Mouse (Mus musculus): ENCODE measurements around the gene C2cd2. TPM values are rescaled to one million over a fixed set of nuclear protein-coding genes. Genes with fewer than 3 reads are reported as not detected.
"Not testable (repeated sequence)": the region's sequence is repeated elsewhere in the genome, so short reads cannot be mapped to it uniquely, and the experiment has no call there.

The C2cd2 gene
- polyA plus RNA-seq, 1 experiment from 2014 or later: 12.7 TPM

- Histone ChIP-seq H3K9me3 (ENCODE audit: control insufficient read depth, low read length) (no peaks in the 10 kb centered on the region), H3K4me3 (replicated peaks; ENCODE audit: low read length) (no peak overlapping the region), H3K27ac (ENCODE audit: low read length) (no peak overlapping the region), H3K27me3 (replicated peaks; ENCODE audit: control insufficient read depth, insufficient read depth, low read length) (no peaks in the 10 kb centered on the region), H3K4me1 (replicated peaks; ENCODE audit: control insufficient read depth, insufficient read depth, low read length) (no peaks in the 10 kb centered on the region), H3K36me3 (ENCODE audit: control insufficient read depth, insufficient read depth) (peaks cover 24% of the 10 kb centered on the region), H3K9ac (replicated peaks; ENCODE audit: low read depth, low read length) (no peak overlapping the region), H3K4me2 (ENCODE audit: low read length) (no peak overlapping the region)
- ATAC-seq: no peak
- 83% methylated on average over 4 of the region's 4 CpGs for WGBS
Measured at GRCm38 (mm10) chr16:97952371-97952770, 10.0 kb downstream of the C2cd2 start.

DNA sequence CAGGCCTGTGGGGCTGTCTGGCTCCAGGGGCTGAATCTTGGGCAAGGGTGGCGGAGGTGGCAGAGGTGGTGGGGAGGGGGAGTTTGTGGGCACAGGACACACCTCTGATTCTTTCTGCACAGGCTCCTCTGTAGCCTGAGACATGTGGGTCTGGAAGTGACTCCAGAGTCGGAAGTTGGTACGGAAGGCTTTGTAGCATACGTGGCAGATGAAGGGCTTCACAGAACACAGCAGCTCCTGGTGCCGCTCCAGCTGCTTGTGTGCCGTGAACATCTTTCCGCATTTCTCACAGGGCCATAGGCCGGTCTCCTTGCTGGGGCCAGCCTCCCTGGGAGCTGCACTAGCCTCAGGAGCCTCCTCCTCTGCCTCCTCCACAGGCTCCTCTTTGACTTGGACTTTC, 12.3 kb downstream of the C2cd2 start:
- 93% methylated on average over 8 of the region's 8 CpGs for whole genome bisulfite sequencing
- H3K4me2 ChIP-seq (ENCODE audit: low read length): no peak overlapping the region
- H3K4me1 ChIP-seq (replicated peaks; ENCODE audit: control insufficient read depth, insufficient read depth, low read length): no peaks in the 10 kb centered on the region
- H3K27ac ChIP-seq (ENCODE audit: low read length): no peak overlapping the region
- no peak overlapping the region for H3K4me3 ChIP-seq (replicated peaks; ENCODE audit: low read length)
- no peak for ATAC-seq
- H3K9ac ChIP-seq (replicated peaks; ENCODE audit: low read depth, low read length): no peak overlapping the region
- H3K36me3 ChIP-seq (ENCODE audit: control insufficient read depth, insufficient read depth): peaks cover 22% of the 10 kb centered on the region
- H3K9me3 ChIP-seq (ENCODE audit: control insufficient read depth, low read length): no peaks in the 10 kb centered on the region
- H3K27me3 ChIP-seq (replicated peaks; ENCODE audit: control insufficient read depth, insufficient read depth, low read length): no peaks in the 10 kb centered on the region

GRCm38 (mm10) chr16:97948836-97949235, 13.6 kb downstream of the C2cd2 start:
- Histone ChIP-seq H3K4me3 (replicated peaks; ENCODE audit: low read length) (no peak overlapping the region), H3K27ac (ENCODE audit: low read length) (no peak overlapping the region), H3K9ac (replicated peaks; ENCODE audit: low read depth, low read length) (no peak overlapping the region), H3K4me1 (replicated peaks; ENCODE audit: control insufficient read depth, insufficient read depth, low read length) (no peaks in the 10 kb centered on the region), H3K27me3 (replicated peaks; ENCODE audit: control insufficient read depth, insufficient read depth, low read length) (no peaks in the 10 kb centered on the region), H3K36me3 (ENCODE audit: control insufficient read depth, insufficient read depth) (peaks cover 24% of the 10 kb centered on the region), H3K4me2 (ENCODE audit: low read length) (no peak overlapping the region), H3K9me3 (ENCODE audit: control insufficient read depth, low read length) (no peaks in the 10 kb centered on the region)
- 87% methylated on average over 4 of the region's 4 CpGs for WGBS
- ATAC-seq: no peak

DNA sequence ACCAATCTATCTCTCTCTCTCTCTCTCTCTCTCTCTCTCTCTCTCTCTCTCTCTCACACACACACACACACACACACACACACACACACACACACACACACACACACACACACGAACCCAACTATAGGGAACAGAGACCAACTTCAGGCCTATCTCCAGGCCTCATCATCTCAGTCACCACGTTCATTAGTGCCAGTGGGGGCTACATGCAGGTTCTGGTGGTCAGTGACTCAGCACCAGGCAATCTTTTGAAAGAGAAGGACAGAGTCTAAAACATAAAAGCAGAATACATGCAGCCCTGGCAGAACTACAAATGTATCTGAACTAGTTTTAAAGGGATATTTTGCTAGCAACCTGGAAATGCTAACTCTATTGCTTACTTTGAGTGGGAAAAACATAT, 15.4 kb downstream of the C2cd2 start:
- not testable (repeated sequence) for H3K4me2 ChIP-seq (ENCODE audit: low read length); H3K27me3 ChIP-seq (replicated peaks; ENCODE audit: control insufficient read depth, insufficient read depth, low read length); ATAC-seq; H3K4me1 ChIP-seq (replicated peaks; ENCODE audit: control insufficient read depth, insufficient read depth, low read length); H3K27ac ChIP-seq (ENCODE audit: low read length); H3K4me3 ChIP-seq (replicated peaks; ENCODE audit: low read length); H3K9me3 ChIP-seq (ENCODE audit: control insufficient read depth, low read length); H3K9ac ChIP-seq (replicated peaks; ENCODE audit: low read depth, low read length)
- H3K36me3 ChIP-seq (ENCODE audit: control insufficient read depth, insufficient read depth): peaks cover 17% of the 10 kb centered on the region
- WGBS: 90% methylated on average over 2 of the region's 2 CpGs

DNA sequence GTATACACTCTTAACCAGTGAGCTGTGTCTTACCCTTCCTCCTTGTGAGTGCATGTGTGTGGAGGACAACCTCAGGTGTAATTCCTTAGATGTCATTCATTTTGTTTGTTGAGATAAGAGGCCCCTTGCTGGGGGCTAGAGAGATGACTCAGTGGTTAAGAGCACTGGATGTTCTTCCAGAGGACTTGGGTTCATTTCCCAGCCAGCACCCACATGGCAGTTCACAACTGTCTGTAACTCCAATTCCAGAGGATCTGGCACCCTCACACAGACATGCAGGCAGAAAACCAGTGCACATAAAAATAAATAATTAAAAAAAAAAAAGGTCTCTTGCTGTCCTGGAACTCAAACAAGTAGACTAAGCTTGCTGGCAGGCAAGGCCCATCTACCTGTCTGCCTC, 20.6 kb downstream of the C2cd2 start:
- no peaks in the 10 kb centered on the region for H3K9me3 ChIP-seq (ENCODE audit: control insufficient read depth, low read length)
- H3K36me3 ChIP-seq (ENCODE audit: control insufficient read depth, insufficient read depth): peaks cover 4% of the 10 kb centered on the region
- H3K27me3 ChIP-seq (replicated peaks; ENCODE audit: control insufficient read depth, insufficient read depth, low read length): no peaks in the 10 kb centered on the region
- no peaks in the 10 kb centered on the region for H3K4me1 ChIP-seq (replicated peaks; ENCODE audit: control insufficient read depth, insufficient read depth, low read length)
- no peak for ATAC-seq
- no peak overlapping the region for H3K4me2 ChIP-seq (ENCODE audit: low read length)
- no peak overlapping the region for H3K4me3 ChIP-seq (replicated peaks; ENCODE audit: low read length)
- H3K27ac ChIP-seq (ENCODE audit: low read length): no peak overlapping the region
- no peak overlapping the region for H3K9ac ChIP-seq (replicated peaks; ENCODE audit: low read depth, low read length)

- Histone ChIP-seq H3K27me3 (replicated peaks; ENCODE audit: control insufficient read depth, insufficient read depth, low read length) (no peaks in the 10 kb centered on the region), H3K27ac (ENCODE audit: low read length) (no peak overlapping the region), H3K9me3 (ENCODE audit: control insufficient read depth, low read length) (no peaks in the 10 kb centered on the region), H3K4me1 (replicated peaks; ENCODE audit: control insufficient read depth, insufficient read depth, low read length) (no peaks in the 10 kb centered on the region), H3K9ac (replicated peaks; ENCODE audit: low read depth, low read length) (no peak overlapping the region), H3K4me3 (replicated peaks; ENCODE audit: low read length) (no peak overlapping the region), H3K36me3 (ENCODE audit: control insufficient read depth, insufficient read depth) (peaks cover 4% of the 10 kb centered on the region), H3K4me2 (ENCODE audit: low read length) (no peak overlapping the region)
- 91% methylated on average over 3 of the region's 3 CpGs for WGBS
- ATAC-seq: no peak
Measured at GRCm38 (mm10) chr16:97940471-97940973, 21.9 kb downstream of the C2cd2 start.

DNA sequence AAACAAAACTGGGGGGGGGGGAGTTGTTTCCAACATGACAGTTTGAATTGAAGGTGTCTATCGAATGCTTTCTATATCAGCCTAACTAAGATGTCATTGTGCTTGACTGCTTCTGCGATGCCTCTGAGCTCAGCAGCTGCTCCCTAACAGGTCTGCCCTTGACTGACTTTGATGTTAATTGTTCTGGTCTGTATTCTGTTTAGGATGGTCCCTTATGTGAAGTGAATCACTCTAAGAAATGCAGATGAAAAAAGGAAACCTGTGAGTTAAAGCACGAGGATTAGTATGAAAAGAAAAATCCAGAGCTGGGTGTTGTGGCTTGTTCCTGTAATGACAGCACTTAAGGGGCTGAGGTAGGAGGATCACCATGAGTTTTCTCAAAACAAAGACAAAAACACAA, 26.6 kb downstream of the C2cd2 start:
- no peaks in the 10 kb centered on the region for H3K27me3 ChIP-seq (replicated peaks; ENCODE audit: control insufficient read depth, insufficient read depth, low read length)
- no peak overlapping the region for H3K4me3 ChIP-seq (replicated peaks; ENCODE audit: low read length)
- 85% methylated on average over 3 of the region's 3 CpGs for WGBS
- H3K4me2 ChIP-seq (ENCODE audit: low read length): no peak overlapping the region
- H3K36me3 ChIP-seq (ENCODE audit: control insufficient read depth, insufficient read depth): no peaks in the 10 kb centered on the region
- no peak overlapping the region for H3K27ac ChIP-seq (ENCODE audit: low read length)
- no peak overlapping the region for H3K9ac ChIP-seq (replicated peaks; ENCODE audit: low read depth, low read length)
- H3K4me1 ChIP-seq (replicated peaks; ENCODE audit: control insufficient read depth, insufficient read depth, low read length): no peaks in the 10 kb centered on the region
- ATAC-seq: no peak
- no peaks in the 10 kb centered on the region for H3K9me3 ChIP-seq (ENCODE audit: control insufficient read depth, low read length)

- H3K9ac ChIP-seq (replicated peaks; ENCODE audit: low read depth, low read length): no peak overlapping the region
- no peak overlapping the region for H3K27ac ChIP-seq (ENCODE audit: low read length)
- H3K4me1 ChIP-seq (replicated peaks; ENCODE audit: control insufficient read depth, insufficient read depth, low read length): no peaks in the 10 kb centered on the region
- no peaks in the 10 kb centered on the region for H3K27me3 ChIP-seq (replicated peaks; ENCODE audit: control insufficient read depth, insufficient read depth, low read length)
- no peak overlapping the region for H3K4me2 ChIP-seq (ENCODE audit: low read length)
- H3K36me3 ChIP-seq (ENCODE audit: control insufficient read depth, insufficient read depth): no peaks in the 10 kb centered on the region
- ATAC-seq: no peak
- H3K4me3 ChIP-seq (replicated peaks; ENCODE audit: low read length): no peak overlapping the region
- no peaks in the 10 kb centered on the region for H3K9me3 ChIP-seq (ENCODE audit: control insufficient read depth, low read length)
Measured at GRCm38 (mm10) chr16:97930231-97930630, 32.2 kb downstream of the C2cd2 start.

GRCm38 (mm10) chr16:97929520-97929919, 32.9 kb downstream of the C2cd2 start:
- H3K4me2 ChIP-seq (ENCODE audit: low read length): no peak overlapping the region
- H3K27me3 ChIP-seq (replicated peaks; ENCODE audit: control insufficient read depth, insufficient read depth, low read length): no peaks in the 10 kb centered on the region
- no peaks in the 10 kb centered on the region for H3K36me3 ChIP-seq (ENCODE audit: control insufficient read depth, insufficient read depth)
- WGBS: 50% methylated on average over 1 of the region's 1 CpGs
- no peak overlapping the region for H3K27ac ChIP-seq (ENCODE audit: low read length)
- no peaks in the 10 kb centered on the region for H3K9me3 ChIP-seq (ENCODE audit: control insufficient read depth, low read length)
- H3K9ac ChIP-seq (replicated peaks; ENCODE audit: low read depth, low read length): no peak overlapping the region
- H3K4me1 ChIP-seq (replicated peaks; ENCODE audit: control insufficient read depth, insufficient read depth, low read length): no peaks in the 10 kb centered on the region
- H3K4me3 ChIP-seq (replicated peaks; ENCODE audit: low read length): no peak overlapping the region
- no peak for ATAC-seq

- H3K4me1 ChIP-seq (replicated peaks; ENCODE audit: control insufficient read depth, insufficient read depth, low read length): peaks cover 6% of the 10 kb centered on the region
- peaks cover 5% of the 10 kb centered on the region; the same call in 1 of the 2 replicates for H3K27me3 ChIP-seq (replicated peaks; ENCODE audit: control insufficient read depth, insufficient read depth, low read length)
- no peak overlapping the region for H3K4me2 ChIP-seq (ENCODE audit: low read length)
- H3K9ac ChIP-seq (replicated peaks; ENCODE audit: low read depth, low read length): no peak overlapping the region
- H3K4me3 ChIP-seq (replicated peaks; ENCODE audit: low read length): no peak overlapping the region
- no peaks in the 10 kb centered on the region for H3K36me3 ChIP-seq (ENCODE audit: control insufficient read depth, insufficient read depth)
- no peaks in the 10 kb centered on the region for H3K9me3 ChIP-seq (ENCODE audit: control insufficient read depth, low read length)
- 86% methylated on average over 3 of the region's 3 CpGs for WGBS
- ATAC-seq: no peak
- H3K27ac ChIP-seq (ENCODE audit: low read length): no peak overlapping the region
Measured at GRCm38 (mm10) chr16:97927331-97927938, 35.0 kb downstream of the C2cd2 start.

Data from forebrain, embryonic 16.5 days (tissue).